Mouse (Mus musculus): ENCODE data around the gene Pkib. TPM values are rescaled to one million over a fixed set of nuclear protein-coding genes. Genes with fewer than 3 reads are reported as not detected.

Gene Pkib
- total and polyA plus RNA-seq, 3 experiments, result not detected

- TF ChIP-seq POLR2AphosphoS2 (IDR thresholded peaks at IDR 0.05; ENCODE audit: low read length), result no peak
These were observed 109.0 kb downstream of the Pkib start (continued) for GRCm38 (mm10) chr10:57740733-57741132.

- Histone ChIP-seq H3K27ac (ENCODE audit: control insufficient read depth, low read depth, low read length) (no peak overlapping the region), H3K9me3 (replicated peaks; ENCODE audit: insufficient read depth, low read length) (no peaks in the 10 kb centered on the region), H3K4me3 (ENCODE audit: control insufficient read depth in 1 of 2, insufficient read depth in 1 of 2, low read depth in 2 of 2, low read length in 2 of 2) (no peak overlapping the region), H3K9ac (ENCODE audit: control insufficient read depth, low read depth, low read length, poor library complexity, severe bottlenecking) (no peak overlapping the region), H3K79me2 (ENCODE audit: control insufficient read depth, insufficient read depth, low read length, poor library complexity) (no peaks in the 10 kb centered on the region), H3K27me3 (ENCODE audit: control insufficient read depth in 1 of 2, insufficient read depth in 2 of 2, low read length in 2 of 2) (peaks cover 0 to 1% of the 10 kb centered on the region in 2 experiments; a peak in 2 of 4 replicates), H3K4me1 (ENCODE audit: control insufficient read depth in 1 of 2, insufficient read depth in 2 of 2, low read length in 2 of 2) (no peaks in the 10 kb centered on the region), H3K36me3 (ENCODE audit: control insufficient read depth in 1 of 2, insufficient read depth in 2 of 2, low read length in 2 of 2) (no peaks in the 10 kb centered on the region)
- no peak for TF ChIP-seq NELFE (IDR thresholded peaks at IDR 0.05; ENCODE audit: low read depth, low read length)
- TF ChIP-seq POLR2AphosphoS2 (IDR thresholded peaks at IDR 0.05; ENCODE audit: low read length), result no peak
- no peak for TF ChIP-seq MAX (IDR thresholded peaks at IDR 0.05; ENCODE audit: low read length)
- no peak for TF ChIP-seq USF1 (IDR thresholded peaks at IDR 0.05; ENCODE audit: low read depth, low read length)
- no peak for TF ChIP-seq POLR2A (IDR thresholded peaks at IDR 0.05; ENCODE audit: control insufficient read depth in 1 of 2, insufficient read depth in 1 of 2, low read depth in 1 of 2, low read length in 2 of 2, poor library complexity in 1 of 2)
- TF ChIP-seq HCFC1 (IDR thresholded peaks at IDR 0.05; ENCODE audit: low read depth, low read length), result no peak
- no peak for TF ChIP-seq SMC3 (IDR thresholded peaks at IDR 0.05; ENCODE audit: low read depth, low read length)
- no peak for DNase-seq (ENCODE audit: low read depth, low spot score)
These were observed 109.6 kb downstream of the Pkib start for GRCm38 (mm10) chr10:57741351-57741750.

- Histone ChIP-seq H3K27me3 (ENCODE audit: control insufficient read depth in 1 of 2, insufficient read depth in 2 of 2, low read length in 2 of 2) (peaks cover 0 to 1% of the 10 kb centered on the region in 2 experiments; a peak in 1 of 4 replicates), H3K4me3 (ENCODE audit: control insufficient read depth in 1 of 2, insufficient read depth in 1 of 2, low read depth in 2 of 2, low read length in 2 of 2) (no peak overlapping the region), H3K9me3 (replicated peaks; ENCODE audit: insufficient read depth, low read length) (no peaks in the 10 kb centered on the region), H3K9ac (ENCODE audit: control insufficient read depth, low read depth, low read length, poor library complexity, severe bottlenecking) (no peak overlapping the region), H3K79me2 (ENCODE audit: control insufficient read depth, insufficient read depth, low read length, poor library complexity) (no peaks in the 10 kb centered on the region), H3K4me1 (ENCODE audit: control insufficient read depth in 1 of 2, insufficient read depth in 2 of 2, low read length in 2 of 2) (no peaks in the 10 kb centered on the region; a peak in 1 of 4 replicates), H3K27ac (ENCODE audit: control insufficient read depth, low read depth, low read length) (no peak overlapping the region), H3K36me3 (ENCODE audit: control insufficient read depth in 1 of 2, insufficient read depth in 2 of 2, low read length in 2 of 2) (no peaks in the 10 kb centered on the region)
- TF ChIP-seq RAD21 (IDR thresholded peaks at IDR 0.05; ENCODE audit: low read depth, low read length), result no peak
- TF ChIP-seq NRF1 (IDR thresholded peaks at IDR 0.05; ENCODE audit: insufficient read depth, low read depth, low read length, poor library complexity, severe bottlenecking), result no peak
- TF ChIP-seq MYC (IDR thresholded peaks at IDR 0.05; ENCODE audit: low read depth, low read length), result no peak
- no peak for TF ChIP-seq MAZ (IDR thresholded peaks at IDR 0.05; ENCODE audit: low read depth, low read length)
- no peak for TF ChIP-seq GATA1 (IDR thresholded peaks at IDR 0.05; ENCODE audit: low read depth, low read length)
- TF ChIP-seq E2F4 (IDR thresholded peaks at IDR 0.05; ENCODE audit: borderline replicate concordance, low read depth, low read length), result no peak
- TF ChIP-seq GABPA (IDR thresholded peaks at IDR 0.05; ENCODE audit: low read depth, low read length), result no peak
- TF ChIP-seq TAL1 (IDR thresholded peaks at IDR 0.05; ENCODE audit: low read length), result no peak
- TF ChIP-seq USF1 (IDR thresholded peaks at IDR 0.05; ENCODE audit: low read depth, low read length), result no peak
- no peak for TF ChIP-seq HCFC1 (IDR thresholded peaks at IDR 0.05; ENCODE audit: low read depth, low read length)
- TF ChIP-seq CHD1 (IDR thresholded peaks at IDR 0.05; ENCODE audit: low read depth, low read length), result no peak
- TF ChIP-seq NELFE (IDR thresholded peaks at IDR 0.05; ENCODE audit: low read depth, low read length), result no peak
- no peak for TF ChIP-seq ZKSCAN1 (IDR thresholded peaks at IDR 0.05; ENCODE audit: low read depth, low read length)
- no peak for TF ChIP-seq TBP (IDR thresholded peaks at IDR 0.05; ENCODE audit: low read depth, low read length)
- no peak for TF ChIP-seq ZMIZ1 (IDR thresholded peaks at IDR 0.05; ENCODE audit: low read depth, low read length)
- TF ChIP-seq MAFK (IDR thresholded peaks at IDR 0.05; ENCODE audit: borderline replicate concordance, low read depth, low read length), result no peak
- no peak for TF ChIP-seq ZC3H11A (IDR thresholded peaks at IDR 0.05; ENCODE audit: low read depth, low read length)
- no peak for TF ChIP-seq USF2 (IDR thresholded peaks at IDR 0.05; ENCODE audit: borderline replicate concordance in 1 of 2, insufficient read depth in 1 of 2, low read depth in 1 of 2, low read length in 2 of 2)
- TF ChIP-seq MEF2A (IDR thresholded peaks at IDR 0.05; ENCODE audit: extremely low read depth, insufficient replicate concordance, low read depth, low read length, poor library complexity, severe bottlenecking), result no peak
- DNase-seq (ENCODE audit: low read depth, low spot score), result no peak
These were observed 111.3 kb downstream of the Pkib start for GRCm38 (mm10) chr10:57743045-57743444.

Data from MEL (cell line).